Mouse (Mus musculus) limb, embryonic 12.5 days (tissue): ENCODE results near the gene Dock10. TPM values are rescaled to one million over a fixed set of nuclear protein-coding genes. Genes with fewer than 3 reads are reported as not detected.

ENCODE experiments used
- ATAC-seq: fragments of 200-750 bp; cut with Nextera tagmentation; 2 replicates; pipeline ENCODE4 v1.8.0; 2017; ENCODE audit warnings: low read depth, moderate TSS enrichment; ENCODE audit not compliant: insufficient number of reproducible peaks, insufficient read depth, low FRiP score, low TSS enrichment
- H3K27ac ChIP-seq: fragments of 300-500 bp; sonication (generic); 2 replicates; pipeline ENCODE4 v1.5.1; 2016; ENCODE audit warnings: mild to moderate bottlenecking, moderate library complexity
- H3K27me3 ChIP-seq: fragments of 300-500 bp; sonication (generic); 2 replicates; pipeline ENCODE4 v1.6.1; 2016; ENCODE audit warnings: mild to moderate bottlenecking, moderate library complexity
- H3K36me3 ChIP-seq: fragments of 300-500 bp; sonication (generic); 2 replicates; pipeline ENCODE4 v1.6.1; 2016; ENCODE audit warnings: mild to moderate bottlenecking, moderate library complexity
- H3K4me1 ChIP-seq: fragments of 300-500 bp; sonication (generic); replicated peaks from 2 replicates; pipeline ENCODE4 v1.6.1; 2016
- H3K4me2 ChIP-seq: fragments of 300-500 bp; sonication (generic); 2 replicates; pipeline ENCODE4 v1.6.1; 2016; ENCODE audit warnings: mild to moderate bottlenecking, moderate library complexity
- H3K4me3 ChIP-seq: fragments of 300-500 bp; sonication (generic); replicated peaks from 2 replicates; pipeline ENCODE4 v1.5.1; 2016; ENCODE audit warnings: mild to moderate bottlenecking
- H3K9ac ChIP-seq: fragments of 300-500 bp; sonication (generic); replicated peaks from 2 replicates; pipeline ENCODE4 v1.6.1; 2016; ENCODE audit warnings: mild to moderate bottlenecking, moderate library complexity
- H3K9me3 ChIP-seq: fragments of 300-500 bp; sonication (generic); 2 replicates; pipeline ENCODE4 v1.6.1; 2016; ENCODE audit warnings: mild to moderate bottlenecking, moderate library complexity
- WGBS: fragments of 180-500 bp; shearing (Covaris S2); methylation state at CpG from one replicate; pipeline ENCODE4 v1.1.7; 2016; 5-methylcytosine and 5-hydroxymethylcytosine counted together
- polyA plus RNA-seq: library from polyadenylated mRNA; unstranded; fragments of >200 nt; fragmentation: Nextera tagmentation; extraction: Ambion mirVana; gene quantifications from 2 replicates; pipeline ENCODE4 v1.2.1, GENCODE M21; 2016

Dock10 gene
- polyA plus RNA-seq, 1 experiment from 2014 or later = 4.5 TPM

GRCm38 (mm10) chr1:80654177-80654576 is 104.2 kb downstream of the Dock10 start:
- Histone ChIP-seq H3K27ac (no peak overlapping the region), H3K36me3 (no peaks in the 10 kb centered on the region), H3K4me3 (no peak overlapping the region), H3K9ac (no peak overlapping the region), H3K4me1 (no peaks in the 10 kb centered on the region), H3K4me2 (no peak overlapping the region), H3K9me3 (no peaks in the 10 kb centered on the region), H3K27me3 (no peaks in the 10 kb centered on the region)
- no peak for ATAC-seq
- WGBS = 73% methylated on average over 1 of the region's 1 CpGs

- Histone ChIP-seq H3K4me2 (no peak overlapping the region), H3K36me3 (no peaks in the 10 kb centered on the region), H3K4me3 (no peak overlapping the region), H3K27ac (no peak overlapping the region), H3K9me3 (no peaks in the 10 kb centered on the region), H3K4me1 (no peaks in the 10 kb centered on the region), H3K27me3 (no peaks in the 10 kb centered on the region), H3K9ac (no peak overlapping the region)
- no peak for ATAC-seq
Measured at GRCm38 (mm10) chr1:80652803-80653202, 105.5 kb downstream of the Dock10 start.

GRCm38 (mm10) chr1:80652083-80652482 is 106.2 kb downstream of the Dock10 start:
- H3K4me2 ChIP-seq = no peak overlapping the region
- no peak for ATAC-seq
- H3K27me3 ChIP-seq = no peaks in the 10 kb centered on the region
- 58% methylated on average over 2 of the region's 2 CpGs for WGBS
- no peaks in the 10 kb centered on the region for H3K9me3 ChIP-seq
- H3K4me3 ChIP-seq = no peak overlapping the region
- H3K9ac ChIP-seq = no peak overlapping the region
- H3K36me3 ChIP-seq = no peaks in the 10 kb centered on the region
- H3K27ac ChIP-seq = no peak overlapping the region
- H3K4me1 ChIP-seq = no peaks in the 10 kb centered on the region

GRCm38 (mm10) chr1:80646602-80647001 is 111.7 kb downstream of the Dock10 start:
- Histone ChIP-seq H3K36me3 (no peaks in the 10 kb centered on the region), H3K4me3 (no peak overlapping the region), H3K27me3 (no peaks in the 10 kb centered on the region), H3K4me1 (no peaks in the 10 kb centered on the region), H3K4me2 (no peak overlapping the region), H3K27ac (no peak overlapping the region), H3K9me3 (no peaks in the 10 kb centered on the region), H3K9ac (no peak overlapping the region)
- WGBS = 82% methylated on average over 3 of the region's 3 CpGs
- no peak for ATAC-seq

- WGBS = 86% methylated on average over 4 of the region's 4 CpGs
- Histone ChIP-seq H3K4me2 (no peak overlapping the region), H3K4me1 (no peaks in the 10 kb centered on the region), H3K4me3 (no peak overlapping the region), H3K27me3 (no peaks in the 10 kb centered on the region), H3K27ac (no peak overlapping the region), H3K9me3 (no peaks in the 10 kb centered on the region), H3K36me3 (no peaks in the 10 kb centered on the region), H3K9ac (no peak overlapping the region)
- no peak for ATAC-seq
Measured at GRCm38 (mm10) chr1:80643866-80644451, 114.4 kb downstream of the Dock10 start.

GRCm38 (mm10) chr1:80641832-80642231 is 116.5 kb downstream of the Dock10 start:
- H3K4me3 ChIP-seq = no peak overlapping the region
- WGBS = 85% methylated on average over 3 of the region's 3 CpGs
- H3K4me1 ChIP-seq = peaks cover 6% of the 10 kb centered on the region
- no peak for ATAC-seq
- no peak overlapping the region for H3K27ac ChIP-seq
- H3K4me2 ChIP-seq = no peak overlapping the region
- H3K36me3 ChIP-seq = no peaks in the 10 kb centered on the region
- H3K27me3 ChIP-seq = no peaks in the 10 kb centered on the region
- no peaks in the 10 kb centered on the region for H3K9me3 ChIP-seq
- no peak overlapping the region for H3K9ac ChIP-seq

- WGBS = 85% methylated on average over 1 of the region's 1 CpGs
- Histone ChIP-seq H3K4me1 (peaks cover 10% of the 10 kb centered on the region), H3K36me3 (no peaks in the 10 kb centered on the region), H3K4me3 (no peak overlapping the region), H3K27ac (no peak overlapping the region), H3K9ac (no peak overlapping the region), H3K27me3 (no peaks in the 10 kb centered on the region), H3K9me3 (no peaks in the 10 kb centered on the region), H3K4me2 (no peak overlapping the region)
- no peak for ATAC-seq
Measured at GRCm38 (mm10) chr1:80641288-80641687, 117.0 kb downstream of the Dock10 start.

GRCm38 (mm10) chr1:80639553-80639952 is 118.8 kb downstream of the Dock10 start:
- peaks cover 10% of the 10 kb centered on the region for H3K4me1 ChIP-seq
- no peak for ATAC-seq
- H3K9me3 ChIP-seq = no peaks in the 10 kb centered on the region
- WGBS = 94% methylated on average over 1 of the region's 1 CpGs
- H3K27me3 ChIP-seq = no peaks in the 10 kb centered on the region
- H3K4me3 ChIP-seq = no peak overlapping the region
- H3K4me2 ChIP-seq = no peak overlapping the region
- no peak overlapping the region for H3K9ac ChIP-seq
- no peaks in the 10 kb centered on the region for H3K36me3 ChIP-seq
- H3K27ac ChIP-seq = no peak overlapping the region

GRCm38 (mm10) chr1:80637214-80637705 is 121.1 kb downstream of the Dock10 start:
- ATAC-seq = peak; percentile 37; the same call in 1 of the 2 replicates
- H3K4me2 ChIP-seq = no peak overlapping the region
- peak overlapping the region; percentile 83 for H3K27ac ChIP-seq
- 38% methylated on average over 4 of the region's 4 CpGs for WGBS
- H3K9me3 ChIP-seq = no peaks in the 10 kb centered on the region
- no peaks in the 10 kb centered on the region for H3K36me3 ChIP-seq
- H3K27me3 ChIP-seq = no peaks in the 10 kb centered on the region
- H3K4me1 ChIP-seq = peaks cover 10% of the 10 kb centered on the region
- H3K4me3 ChIP-seq = no peak overlapping the region
- H3K9ac ChIP-seq = no peak overlapping the region

- Histone ChIP-seq H3K36me3 (no peaks in the 10 kb centered on the region), H3K27me3 (no peaks in the 10 kb centered on the region), H3K9me3 (no peaks in the 10 kb centered on the region), H3K4me1 (peaks cover 20% of the 10 kb centered on the region), H3K9ac (no peak overlapping the region), H3K27ac (no peak overlapping the region), H3K4me2 (no peak overlapping the region), H3K4me3 (no peak overlapping the region)
- ATAC-seq = no peak
- WGBS = 95% methylated on average over 4 of the region's 4 CpGs
Measured at GRCm38 (mm10) chr1:80635825-80636224, 122.5 kb downstream of the Dock10 start.

GRCm38 (mm10) chr1:80633536-80633935 is 124.8 kb downstream of the Dock10 start:
- Histone ChIP-seq H3K4me3 (no peak overlapping the region), H3K36me3 (no peaks in the 10 kb centered on the region), H3K4me2 (no peak overlapping the region), H3K4me1 (peaks cover 33% of the 10 kb centered on the region), H3K27ac (no peak overlapping the region), H3K9me3 (no peaks in the 10 kb centered on the region), H3K9ac (no peak overlapping the region), H3K27me3 (no peaks in the 10 kb centered on the region)
- 91% methylated on average over 4 of the region's 4 CpGs for WGBS
- ATAC-seq = no peak
